Mouse (Mus musculus) kidney, postnatal 0 days (tissue): ENCODE results near the gene Ftsj3. TPM values are rescaled to one million over a fixed set of nuclear protein-coding genes. Genes with fewer than 3 reads are reported as not detected.
A peak's percentile ranks its signal among the peaks of the same experiment; 100 is the strongest.

Experiments used
- ATAC-seq: fragments of 200-750 bp; cut with Nextera tagmentation; replicated peaks from 2 replicates; pipeline ENCODE4 v1.8.0; 2017; ENCODE audit warnings: low read depth, moderate number of reproducible peaks, moderate TSS enrichment, moderate library complexity; ENCODE audit not compliant: low FRiP score
- DNase-seq: peaks from one replicate; pipeline ENCODE4 v3.0.0-alpha.2; 2016; ENCODE audit warnings: low spot score
- H3K27ac ChIP-seq: fragments of 300-500 bp; sonication (generic); 2 replicates; pipeline ENCODE4 v1.5.1; 2014; ENCODE audit warnings: mild to moderate bottlenecking
- H3K27me3 ChIP-seq: fragments of 300-500 bp; sonication (generic); 2 replicates; pipeline ENCODE4 v1.6.1; 2014; ENCODE audit warnings: low read length, mixed read lengths; ENCODE audit not compliant: insufficient read depth
- H3K36me3 ChIP-seq: fragments of 300-500 bp; sonication (generic); 2 replicates; pipeline ENCODE4 v1.6.1; 2014; ENCODE audit warnings: low read length, mixed read lengths; ENCODE audit not compliant: insufficient read depth
- H3K4me1 ChIP-seq: fragments of 300-500 bp; sonication (generic); replicated peaks from 2 replicates; pipeline ENCODE4 v1.6.1; 2014; ENCODE audit warnings: antibody characterized with exemption, low read length, mixed read lengths; ENCODE audit not compliant: insufficient read depth
- H3K4me2 ChIP-seq: fragments of 300-500 bp; sonication (generic); 2 replicates; pipeline ENCODE4 v1.6.1; 2014; ENCODE audit warnings: mild to moderate bottlenecking, low read length, moderate library complexity, mixed read lengths
- H3K4me3 ChIP-seq: fragments of 300-500 bp; sonication (generic); replicated peaks from 2 replicates; pipeline ENCODE4 v1.5.1; 2014; ENCODE audit warnings: low read depth, low read length
- H3K9ac ChIP-seq: fragments of 300-500 bp; sonication (generic); 2 replicates; pipeline ENCODE4 v1.6.1; 2014; ENCODE audit warnings: low read depth, low read length
- H3K9me3 ChIP-seq: fragments of 300-500 bp; sonication (generic); replicated peaks from 2 replicates; pipeline ENCODE4 v1.6.1; 2016; ENCODE audit warnings: low read length, inconsistent platforms, mixed read lengths
- CTCF ChIP-seq: IDR thresholded peaks from 2 replicates; pipeline ENCODE4 v1.5.1; 2016; ENCODE audit warnings: antibody characterized with exemption, low read depth, mild to moderate bottlenecking, moderate library complexity
- WGBS: fragments of 180-500 bp; shearing (Covaris S2); extraction: QIAGEN DNeasy Blood & Tissue Kit; methylation state at CpG from one replicate; pipeline ENCODE4 v1.1.7; 2014; 5-methylcytosine and 5-hydroxymethylcytosine counted together
- polyA plus RNA-seq: library from polyadenylated mRNA; unstranded; fragments of >200 nt; fragmentation: Nextera tagmentation; extraction: Ambion mirVana; gene quantifications from 2 replicates; pipeline ENCODE4 v1.2.1, GENCODE M21; 2015

Gene Ftsj3
- polyA plus RNA-seq, 1 experiment from 2014 or later, result 40.6 TPM

GRCm38 (mm10) chr11:106215927-106216729 lies 39.8 kb downstream of the Ftsj3 start, which contains the start of gene Ccdc47:
Gene Ccdc47, minus strand, starts transcription at chr11:106216344.
- 0% methylated on average over 46 of the region's 46 CpGs for WGBS
- Histone ChIP-seq H3K4me3 (peak within 1 kb of the TSS; percentile 94), H3K9ac (peak within 1 kb of the TSS; percentile 98), H3K27ac (peak within 1 kb of the TSS; percentile 96), H3K27me3 (no peaks in the 10 kb centered on the region), H3K9me3 (no peaks in the 10 kb centered on the region), H3K36me3 (peaks cover 13% of the 10 kb centered on the region), H3K4me1 (peaks cover 6% of the 10 kb centered on the region), H3K4me2 (peak within 1 kb of the TSS; percentile 67)
- no peak for TF ChIP-seq CTCF
- ATAC-seq (peak; percentile 97), DNase-seq (peak; percentile 99)

DNA sequence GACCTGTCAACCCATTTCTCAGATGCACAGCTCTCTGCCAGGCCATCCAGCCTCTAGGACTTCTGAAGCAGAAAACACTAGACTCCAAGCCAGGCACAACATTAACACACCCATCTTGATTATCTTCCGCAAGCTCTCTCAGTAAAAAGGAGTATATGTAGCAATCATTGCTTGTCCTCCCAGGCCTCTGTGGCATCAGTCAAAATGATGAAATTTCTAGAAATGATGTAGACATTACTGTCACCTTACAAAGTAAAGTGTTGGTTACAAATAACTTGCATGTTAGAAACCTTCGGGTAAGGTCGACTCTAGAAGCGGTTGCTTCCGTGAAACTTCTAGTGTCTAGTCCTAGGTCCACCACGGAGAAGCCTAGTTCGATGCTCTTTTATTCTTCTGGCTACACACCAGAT lies 40.4 kb downstream of the Ftsj3 start:
- TF ChIP-seq CTCF, result no peak
- DNase-seq, result no peak
- no peak for ATAC-seq
- Histone ChIP-seq H3K36me3 (peaks cover 17% of the 10 kb centered on the region), H3K27ac (peak overlapping the region; percentile 96), H3K9ac (peak overlapping the region; percentile 80), H3K27me3 (no peaks in the 10 kb centered on the region), H3K4me1 (peaks cover 6% of the 10 kb centered on the region), H3K9me3 (no peaks in the 10 kb centered on the region), H3K4me3 (peak overlapping the region; percentile 94), H3K4me2 (peak overlapping the region; percentile 67)
- 25% methylated on average over 7 of the region's 7 CpGs for WGBS

DNA sequence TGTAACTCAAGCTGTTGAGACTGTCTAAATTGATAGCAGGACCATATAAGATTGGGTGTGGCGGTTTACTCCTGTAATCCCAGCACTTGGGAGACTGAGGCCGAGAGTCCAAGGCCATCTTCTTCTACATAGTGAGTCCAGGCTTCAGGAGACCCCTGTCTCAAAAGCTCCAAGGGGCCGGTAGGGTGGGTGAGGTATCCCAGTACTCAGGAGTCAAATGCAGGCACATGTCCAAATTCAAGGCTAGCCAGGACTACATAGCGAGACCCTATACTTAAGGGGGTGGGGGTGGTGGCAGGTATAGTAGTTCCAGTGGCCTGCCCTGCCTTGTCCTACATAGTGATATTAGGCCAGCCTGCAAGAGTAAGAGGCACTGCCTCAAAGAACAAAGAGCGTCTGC lies 41.0 kb downstream of the Ftsj3 start:
- Histone ChIP-seq H3K9ac (peak overlapping the region; percentile 80; the same call in 1 of the 2 replicates), H3K36me3 (peaks cover 23% of the 10 kb centered on the region), H3K4me1 (peaks cover 6% of the 10 kb centered on the region), H3K4me2 (peak overlapping the region; percentile 67), H3K27me3 (no peaks in the 10 kb centered on the region), H3K27ac (0 out of 2 replicates have a peak overlapping the region, but pooled peaks have one; percentile 96), H3K4me3 (peak overlapping the region; percentile 94; the same call in 1 of the 2 replicates), H3K9me3 (no peaks in the 10 kb centered on the region)
- 82% methylated on average over 5 of the region's 5 CpGs for WGBS
- TF ChIP-seq CTCF, result no peak
- no peak for DNase-seq
- no peak for ATAC-seq

GRCm38 (mm10) chr11:106212771-106213170 lies 43.1 kb downstream of the Ftsj3 start:
- no peak overlapping the region for H3K4me3 ChIP-seq
- H3K4me1 ChIP-seq, result peaks cover 6% of the 10 kb centered on the region
- no peak for TF ChIP-seq CTCF
- no peak for ATAC-seq
- no peak overlapping the region for H3K27ac ChIP-seq
- H3K9me3 ChIP-seq, result no peaks in the 10 kb centered on the region
- 82% methylated on average over 8 of the region's 8 CpGs for WGBS
- H3K36me3 ChIP-seq, result peaks cover 27% of the 10 kb centered on the region
- no peaks in the 10 kb centered on the region for H3K27me3 ChIP-seq
- no peak overlapping the region for H3K9ac ChIP-seq
- H3K4me2 ChIP-seq, result no peak overlapping the region
- DNase-seq, result no peak

GRCm38 (mm10) chr11:106202123-106202465 lies 53.8 kb downstream of the Ftsj3 start, which contains the start of gene Strada:
Gene Strada, minus strand, starts transcription at chr11:106202168.
- Histone ChIP-seq H3K36me3 (peaks cover 38% of the 10 kb centered on the region), H3K4me1 (no peaks in the 10 kb centered on the region), H3K27me3 (no peaks in the 10 kb centered on the region), H3K9ac (no peak within 1 kb of the TSS), H3K4me3 (no peak within 1 kb of the TSS), H3K9me3 (no peaks in the 10 kb centered on the region), H3K27ac (no peak within 1 kb of the TSS), H3K4me2 (no peak within 1 kb of the TSS)
- ATAC-seq (no peak), DNase-seq (no peak)
- WGBS, result 82% methylated on average over 5 of the region's 5 CpGs
- TF ChIP-seq CTCF, result no peak

- no peaks in the 10 kb centered on the region for H3K4me1 ChIP-seq
- ATAC-seq, result no peak
- peaks cover 35% of the 10 kb centered on the region for H3K36me3 ChIP-seq
- H3K4me2 ChIP-seq, result no peak overlapping the region
- DNase-seq, result no peak
- WGBS, result 92% methylated on average over 19 of the region's 19 CpGs
- no peak overlapping the region for H3K27ac ChIP-seq
- TF ChIP-seq CTCF, result no peak
- H3K9me3 ChIP-seq, result no peaks in the 10 kb centered on the region
- H3K4me3 ChIP-seq, result no peak overlapping the region
- no peak overlapping the region for H3K9ac ChIP-seq
- no peaks in the 10 kb centered on the region for H3K27me3 ChIP-seq
Measured at GRCm38 (mm10) chr11:106201337-106202122, 54.3 kb downstream of the Ftsj3 start.
